Mouse (Mus musculus): ENCODE results near the gene Mfrp.
A peak's percentile ranks its signal among the peaks of the same experiment; 100 is the strongest.

The Mfrp gene

DNA sequence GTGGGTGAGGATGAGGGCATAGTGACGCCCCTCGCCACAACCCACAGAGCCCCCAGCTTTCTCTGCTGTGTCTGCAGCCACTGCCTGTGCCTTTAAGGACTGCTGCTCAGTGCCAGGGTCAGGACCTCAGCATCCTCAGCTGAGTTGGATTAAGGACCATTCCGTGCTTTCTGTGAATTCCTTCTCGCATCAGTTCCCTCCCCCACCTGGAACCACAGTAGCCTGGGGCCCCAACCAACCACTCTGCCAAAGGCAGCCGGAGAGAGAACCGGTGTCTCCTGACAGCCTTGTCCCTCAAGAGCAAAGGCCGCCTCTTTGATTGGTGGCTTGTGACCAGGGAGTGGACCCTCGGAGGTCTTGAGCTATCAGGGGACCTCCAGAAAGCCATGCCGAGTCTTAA is at the start of gene Mfrp:
Gene Mfrp, plus strand, starts transcription at position 240 of the 400 bp plus-strand sequence.
- no peak for DNase-seq (ENCODE audit: low spot score)

- no peak for DNase-seq (ENCODE audit: low spot score)
These were observed 48.7 kb upstream of the Mfrp start for GRCm38 (mm10) chr9:44052855-44053254.

- DNase-seq (ENCODE audit: low spot score), result no peak
These were observed 47.6 kb upstream of the Mfrp start for GRCm38 (mm10) chr9:44053936-44054335.

GRCm38 (mm10) chr9:44058606-44059005 is 42.9 kb upstream of the Mfrp start:
- DNase-seq (ENCODE audit: low spot score), result no peak

DNA sequence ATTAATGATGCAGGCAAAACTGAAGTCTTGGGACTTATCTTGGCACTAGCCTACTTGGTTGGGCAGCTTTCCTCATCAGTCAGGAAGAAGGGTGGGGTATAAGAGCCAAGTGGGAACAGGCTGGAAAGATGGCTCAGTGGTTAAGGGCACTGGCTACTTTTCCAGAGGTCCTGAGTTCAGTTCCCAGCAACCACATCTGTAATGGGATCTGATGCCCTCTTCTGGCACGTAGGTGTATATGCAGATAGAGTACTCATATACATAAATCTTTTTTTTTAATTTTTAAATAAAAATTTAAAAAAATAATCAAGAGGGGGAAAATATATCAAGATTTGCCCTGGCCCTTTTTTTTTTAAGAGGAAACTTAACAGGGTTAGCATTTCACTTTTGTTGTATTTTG is 36.4 kb upstream of the Mfrp start:
- DNase-seq (ENCODE audit: low spot score), result no peak

DNA sequence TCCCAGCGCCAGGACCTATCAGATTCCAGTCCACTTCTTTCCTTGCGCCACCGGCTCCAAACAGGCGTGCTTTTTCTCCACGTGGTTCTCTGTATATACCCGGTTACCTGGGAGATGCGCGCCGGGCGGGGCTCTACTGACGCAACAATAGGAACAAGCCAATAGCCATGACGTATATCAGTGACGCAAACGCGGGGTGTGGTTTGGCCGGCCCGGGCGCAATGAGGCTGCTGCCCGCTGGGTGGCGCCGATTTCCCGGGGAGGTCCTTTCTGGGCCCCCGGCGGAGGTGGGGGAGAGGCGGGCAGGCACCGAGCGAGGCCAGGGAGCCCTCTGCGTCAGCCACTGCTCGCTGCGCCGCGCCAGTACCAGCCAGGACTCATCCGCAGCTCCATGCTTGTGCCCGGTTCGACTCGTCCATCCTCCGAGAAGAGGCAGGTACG is 34.7 kb upstream of the Mfrp start, which contains the start of gene Usp2:
Gene Usp2, plus strand, starts transcription at position 237 of the 441 bp plus-strand sequence.
- DNase-seq (ENCODE audit: low spot score), result peak; percentile 100

DNA sequence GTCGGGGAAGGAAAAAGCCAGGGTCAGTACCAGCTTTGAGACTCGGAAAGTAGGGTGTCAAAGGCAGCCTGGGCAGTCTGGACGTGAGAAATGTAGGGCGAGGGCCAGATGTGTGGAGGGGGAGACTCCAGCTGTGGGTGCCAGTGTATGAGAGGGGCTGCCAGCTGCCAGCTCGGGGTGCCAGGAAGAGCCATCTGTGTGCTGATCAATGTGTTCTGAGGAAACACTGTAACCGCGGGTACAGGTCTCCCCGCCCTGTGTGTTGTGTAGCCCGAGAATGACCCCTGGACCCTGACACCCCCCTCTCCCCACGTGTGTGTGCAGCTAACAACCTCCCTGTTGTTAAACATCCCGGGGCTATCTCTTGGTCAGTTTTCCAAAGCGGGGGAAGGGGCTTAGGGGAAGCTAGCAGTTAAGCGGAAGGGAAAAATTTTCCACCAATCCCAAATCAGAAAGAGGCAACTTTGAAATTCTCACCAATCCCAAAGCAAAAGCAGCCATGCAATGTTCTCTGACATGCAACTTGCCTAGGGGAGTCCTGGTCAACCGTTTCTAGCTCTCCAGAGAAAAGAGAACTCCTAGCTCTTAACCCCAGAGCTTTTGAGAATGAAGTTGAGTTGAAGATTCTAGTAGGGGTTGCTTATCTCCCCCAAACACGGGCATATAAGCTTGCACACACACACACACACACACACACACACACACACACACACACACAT is 34.1 kb upstream of the Mfrp start:
- no peak for DNase-seq (ENCODE audit: low spot score)

- DNase-seq (ENCODE audit: low spot score), result no peak
These were observed 33.6 kb upstream of the Mfrp start for GRCm38 (mm10) chr9:44067960-44068330.

- no peak for DNase-seq (ENCODE audit: low spot score)
These were observed 32.3 kb upstream of the Mfrp start for GRCm38 (mm10) chr9:44069252-44069651.

- no peak for DNase-seq (ENCODE audit: low spot score)
These were observed 31.3 kb upstream of the Mfrp start for GRCm38 (mm10) chr9:44070113-44070843.

GRCm38 (mm10) chr9:44070844-44071231 is 30.7 kb upstream of the Mfrp start:
- no peak for DNase-seq (ENCODE audit: low spot score)

- DNase-seq (ENCODE audit: low spot score), result no peak
These were observed 29.5 kb upstream of the Mfrp start for GRCm38 (mm10) chr9:44071914-44072598.

DNA sequence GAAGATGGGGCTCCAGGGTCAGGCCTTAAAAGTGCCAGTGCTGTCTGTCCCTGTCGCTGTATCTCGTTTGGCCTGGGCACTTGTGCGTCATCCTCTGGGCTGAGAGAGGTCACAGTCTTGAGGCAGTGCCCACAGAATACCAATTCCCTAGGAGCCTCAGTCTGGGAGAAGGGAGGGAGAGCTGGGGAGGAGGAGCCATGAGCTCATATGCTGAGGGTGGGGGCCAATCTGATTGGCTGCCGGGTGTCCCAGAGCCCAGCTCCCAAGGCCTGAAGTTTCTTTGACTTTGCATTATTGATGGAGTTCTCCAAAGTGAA is 29.0 kb upstream of the Mfrp start:
- no peak for DNase-seq (ENCODE audit: low spot score)

DNA sequence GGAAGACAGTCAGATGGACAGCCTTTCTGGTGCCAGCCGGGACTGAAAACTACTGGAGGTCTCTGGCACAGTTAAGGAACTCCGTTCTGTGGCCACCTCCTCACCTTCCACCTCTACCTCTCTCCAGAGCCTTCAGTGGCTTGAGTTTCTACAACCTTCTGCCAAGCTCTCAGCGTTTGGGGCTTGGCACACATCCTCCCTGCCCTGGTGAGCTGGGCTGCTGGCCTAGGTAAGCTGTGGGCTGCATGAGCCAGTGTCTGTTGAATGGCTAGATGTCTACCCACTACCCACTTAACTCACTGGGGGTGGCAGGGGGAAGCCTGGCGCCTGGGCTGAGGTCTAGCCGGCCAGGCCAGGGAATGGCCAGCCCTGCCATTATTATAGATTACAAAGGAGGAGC is 28.4 kb upstream of the Mfrp start:
- DNase-seq (ENCODE audit: low spot score), result no peak

DNA sequence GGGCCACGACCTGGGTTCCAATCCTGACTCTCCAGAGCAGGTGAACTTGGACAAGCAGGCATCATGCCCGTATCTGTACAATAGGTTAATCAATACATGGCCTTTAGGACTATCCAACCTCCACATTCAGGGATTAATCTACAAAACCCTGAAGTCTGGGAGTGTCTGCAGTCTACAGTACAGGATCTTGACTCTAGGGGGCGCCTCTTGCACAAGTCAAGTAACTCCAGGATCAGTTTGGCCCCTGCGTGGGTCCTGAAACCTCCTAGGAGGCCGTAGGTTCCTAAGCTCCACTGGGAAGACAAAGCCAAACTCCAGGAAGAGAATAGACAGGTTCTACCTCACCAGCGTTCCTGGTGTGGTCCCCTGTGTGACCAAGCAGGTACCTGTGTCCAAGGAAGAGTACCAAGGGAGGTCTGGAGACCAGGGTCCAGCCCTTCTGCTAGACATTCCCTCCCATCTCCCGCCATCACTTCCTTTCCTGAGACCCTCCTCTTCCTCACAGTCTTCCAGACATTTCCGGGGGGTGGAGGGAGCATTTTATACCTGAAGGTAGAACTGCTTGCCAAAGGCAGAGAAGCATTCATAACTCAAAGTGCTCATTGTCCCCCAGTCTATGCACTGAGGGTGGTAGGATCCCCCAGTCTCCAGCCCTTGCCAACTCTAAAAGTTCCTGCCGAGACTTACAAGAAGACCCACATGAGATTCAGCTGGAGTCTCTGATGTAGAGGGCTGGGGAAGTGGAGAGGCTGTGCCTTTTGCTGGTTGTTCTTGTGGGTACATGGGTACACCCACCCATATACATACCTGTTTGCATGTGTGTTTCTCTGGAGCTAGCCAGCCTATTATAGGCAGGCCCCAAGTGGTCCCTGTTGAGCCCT is 26.9 kb upstream of the Mfrp start:
- no peak for DNase-seq (ENCODE audit: low spot score)

GRCm38 (mm10) chr9:44075276-44075995 is 26.1 kb upstream of the Mfrp start:
- DNase-seq (ENCODE audit: low spot score), result no peak

- DNase-seq (ENCODE audit: low spot score), result no peak
These were observed 25.3 kb upstream of the Mfrp start for GRCm38 (mm10) chr9:44075996-44076763.

DNA sequence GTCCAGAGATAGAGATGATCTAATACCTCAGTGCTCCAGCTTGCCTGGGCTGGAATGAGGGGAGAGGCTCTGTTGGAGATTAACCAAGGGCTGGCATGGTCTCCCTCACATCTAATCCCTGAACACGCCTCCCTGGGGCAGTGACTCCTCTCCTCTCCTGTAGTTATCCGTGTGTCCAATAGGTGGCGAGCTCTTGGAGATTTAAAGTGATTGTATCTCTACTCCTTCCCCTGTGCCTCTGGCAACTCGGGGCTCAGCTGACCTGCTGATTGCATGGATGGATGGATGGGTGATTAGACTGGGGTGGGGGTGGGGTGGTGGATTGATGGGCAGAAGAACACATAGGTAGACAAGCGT is 24.8 kb upstream of the Mfrp start:
- peak; percentile 46 for DNase-seq (ENCODE audit: low spot score)

DNA sequence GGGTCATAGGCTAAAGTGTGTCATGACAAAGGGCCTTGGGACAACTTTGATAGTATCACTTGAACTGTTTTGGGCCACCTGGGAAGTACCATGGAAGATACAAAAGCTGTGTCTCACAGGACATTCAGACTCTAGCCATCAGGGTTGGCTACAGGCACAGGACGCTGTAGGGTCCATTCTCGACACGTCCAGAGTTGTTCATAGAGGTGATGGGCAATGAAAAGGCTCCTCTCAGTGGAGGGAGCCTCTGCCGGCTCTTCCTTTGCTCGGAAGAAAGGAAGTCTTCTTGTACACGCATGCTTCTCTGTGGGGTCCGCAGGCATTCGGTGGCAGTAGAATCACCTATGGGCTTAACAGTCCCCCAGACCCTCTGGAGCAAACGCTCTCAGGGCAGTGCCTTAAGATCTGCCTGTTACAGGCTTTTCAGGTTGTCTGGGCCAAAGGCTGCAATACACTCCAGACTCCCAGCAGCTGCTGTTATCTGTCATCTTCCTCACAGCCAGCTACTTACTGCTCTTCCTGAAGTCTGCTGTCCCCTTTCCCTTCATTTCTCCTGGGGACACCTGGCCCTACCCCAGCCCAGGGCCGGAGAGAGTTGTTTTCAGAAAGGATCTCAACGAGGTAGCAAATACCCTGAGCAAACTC is 24.1 kb upstream of the Mfrp start:
- DNase-seq (ENCODE audit: low spot score), result no peak

DNA sequence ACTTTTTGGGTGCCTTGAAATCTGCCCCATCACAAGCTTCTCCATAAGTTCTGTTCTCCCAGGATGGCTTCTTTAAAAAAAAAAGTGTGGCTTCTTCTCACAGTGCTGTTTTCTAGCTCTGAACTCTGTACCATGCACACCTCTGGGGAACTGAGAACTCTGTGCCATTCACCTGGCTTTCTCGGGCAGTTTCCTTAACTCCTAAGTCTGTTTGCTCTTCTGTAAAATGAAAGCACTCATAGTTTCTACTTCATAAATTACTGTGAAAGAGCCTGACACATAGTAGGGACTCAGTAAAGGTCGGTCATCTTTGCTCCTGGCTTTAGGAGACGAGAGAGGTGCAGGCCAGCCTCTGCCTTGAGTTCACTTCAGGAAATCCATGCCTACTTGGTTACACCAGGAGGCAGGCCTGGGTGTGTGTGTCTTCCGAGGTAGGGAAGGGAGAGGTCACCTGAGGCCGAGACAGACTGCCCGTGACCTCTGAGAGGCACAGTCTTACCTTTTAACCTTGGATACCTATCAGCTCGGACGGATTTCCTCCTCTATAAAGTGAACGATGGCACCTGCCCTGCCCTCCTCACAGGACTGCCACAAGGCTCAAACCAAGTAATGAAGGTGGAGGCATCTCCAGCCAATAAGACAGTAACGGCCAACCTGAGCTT is 23.3 kb upstream of the Mfrp start:
- DNase-seq (ENCODE audit: low spot score), result no peak

All from ovary, postnatal 14 days (tissue).